Mouse (Mus musculus) C2C12 (cell line): ENCODE results near the gene Trp53i11. TPM values are rescaled to one million over a fixed set of nuclear protein-coding genes. Genes with fewer than 3 reads are reported as not detected.
A peak's percentile ranks its signal among the peaks of the same experiment; 100 is the strongest.

Experiments used
- H3K27me3 ChIP-seq: one replicate; pipeline ENCODE4 v1.6.1; 2011; ENCODE audit not compliant: control insufficient read depth, insufficient read depth, insufficient read length
- H3K36me3 ChIP-seq: one replicate; pipeline ENCODE4 v1.6.1; 2011; ENCODE audit not compliant: control insufficient read depth, insufficient read depth
- H3K4me3 ChIP-seq: one replicate; pipeline ENCODE4 v1.5.1; 2011; ENCODE audit warnings: mild to moderate bottlenecking, control low read depth; ENCODE audit not compliant: poor library complexity, insufficient read depth, severe bottlenecking
- H3K79me2 ChIP-seq: one replicate; pipeline ENCODE4 v1.6.1; 2011; ENCODE audit not compliant: control insufficient read depth, insufficient read depth
- H3K79me3 ChIP-seq: one replicate; pipeline ENCODE4 v1.6.1; 2011; ENCODE audit warnings: low read depth, control low read depth
- H3ac ChIP-seq: one replicate; pipeline ENCODE3; 2011; ENCODE audit warnings: low read depth; ENCODE audit not compliant: control insufficient read depth, insufficient read length
- CEBPB ChIP-seq: IDR thresholded peaks from one replicate; pipeline ENCODE4 v1.6.1; 2011; ENCODE audit warnings: low read depth, mild to moderate bottlenecking, control low read depth, moderate library complexity
- CTCF ChIP-seq: IDR thresholded peaks from one replicate; pipeline ENCODE4 v1.5.1; 2011; ENCODE audit not compliant: control insufficient read depth, insufficient read depth, insufficient read length
- FOSL1 ChIP-seq: IDR thresholded peaks from one replicate; pipeline ENCODE4 v1.8.0; 2011; ENCODE audit warnings: mild to moderate bottlenecking, low read length; ENCODE audit not compliant: poor library complexity, insufficient read depth, severe bottlenecking
- MAX ChIP-seq: IDR thresholded peaks from one replicate; pipeline ENCODE4 v1.6.1; 2011; ENCODE audit warnings: mild to moderate bottlenecking, control low read depth
- MYOD1 ChIP-seq: IDR thresholded peaks from one replicate; pipeline ENCODE4 v1.6.1; 2011; ENCODE audit warnings: low read depth; ENCODE audit not compliant: control insufficient read depth, insufficient read length
- MYOG ChIP-seq: IDR thresholded peaks from one replicate; pipeline ENCODE4 v1.6.1; 2011; ENCODE audit not compliant: control insufficient read depth, insufficient read length; ENCODE audit errors: extremely low read depth
- USF1 ChIP-seq: IDR thresholded peaks from one replicate; pipeline ENCODE4 v1.6.1; 2011; ENCODE audit warnings: low read depth, mild to moderate bottlenecking, control low read depth, moderate library complexity
- polyA plus RNA-seq: library from polyadenylated mRNA; unstranded; fragments of >200 nt; fragmentation: generic; extraction: Trizol; gene quantifications from one replicate; pipeline ENCODE4 v1.2.1, GENCODE M21; 2012; ENCODE audit warnings: missing spikeins

Gene Trp53i11
- polyA plus RNA-seq, 1 experiment: 3.3 TPM

GRCm38 (mm10) chr2:93226606-93227595, 39.6 kb downstream of the Trp53i11 start:
- H3ac ChIP-seq: no peak overlapping the region
- no peak overlapping the region for H3K4me3 ChIP-seq
- H3K27me3 ChIP-seq: peaks cover 62% of the 10 kb centered on the region
- H3K36me3 ChIP-seq: no peaks in the 10 kb centered on the region
- H3K79me2 ChIP-seq: no peaks in the 10 kb centered on the region
- H3K79me3 ChIP-seq: no peaks in the 10 kb centered on the region
- no peak for TF ChIP-seq MYOG
- TF ChIP-seq CTCF: peak; percentile 93
- TF ChIP-seq FOSL1: no peak

- Histone ChIP-seq H3K79me2 (no peaks in the 10 kb centered on the region), H3K4me3 (no peak overlapping the region), H3K79me3 (no peaks in the 10 kb centered on the region), H3K27me3 (peaks cover 59% of the 10 kb centered on the region), H3K36me3 (no peaks in the 10 kb centered on the region), H3ac (no peak overlapping the region)
- TF ChIP-seq CEBPB: no peak
Observed at GRCm38 (mm10) chr2:93227713-93228479, 40.5 kb downstream of the Trp53i11 start.

- TF ChIP-seq MAX: no peak
- no peak for TF ChIP-seq MYOD1
- TF ChIP-seq MYOG: no peak
- Histone ChIP-seq H3K79me3 (no peaks in the 10 kb centered on the region), H3K36me3 (no peaks in the 10 kb centered on the region), H3K79me2 (no peaks in the 10 kb centered on the region), H3K4me3 (no peak overlapping the region), H3ac (no peak overlapping the region), H3K27me3 (peaks cover 57% of the 10 kb centered on the region)
Observed at GRCm38 (mm10) chr2:93228480-93228824, 41.1 kb downstream of the Trp53i11 start.

- Histone ChIP-seq H3K27me3 (peaks cover 45% of the 10 kb centered on the region), H3K79me2 (no peaks in the 10 kb centered on the region), H3K79me3 (no peaks in the 10 kb centered on the region), H3ac (no peak overlapping the region), H3K36me3 (no peaks in the 10 kb centered on the region), H3K4me3 (no peak overlapping the region)
- TF ChIP-seq CTCF (no peak), MYOD1 (no peak), USF1 (no peak), MYOG (no peak), FOSL1 (no peak), CEBPB (no peak), MAX (no peak)
Observed at GRCm38 (mm10) chr2:93232141-93232540, 44.8 kb downstream of the Trp53i11 start.

GRCm38 (mm10) chr2:93237055-93237454, 49.7 kb downstream of the Trp53i11 start:
- H3K4me3 ChIP-seq: no peak overlapping the region
- peaks cover 54% of the 10 kb centered on the region for H3K27me3 ChIP-seq
- no peaks in the 10 kb centered on the region for H3K79me3 ChIP-seq
- H3K79me2 ChIP-seq: no peaks in the 10 kb centered on the region
- no peaks in the 10 kb centered on the region for H3K36me3 ChIP-seq
- TF ChIP-seq MAX: no peak
- no peak for TF ChIP-seq MYOD1
- TF ChIP-seq CEBPB: no peak
- TF ChIP-seq CTCF: no peak
- no peak for TF ChIP-seq MYOG
- TF ChIP-seq USF1: no peak
- no peak for TF ChIP-seq FOSL1
- H3ac ChIP-seq: no peak overlapping the region

- no peak overlapping the region for H3ac ChIP-seq
- no peak for TF ChIP-seq MYOD1
- TF ChIP-seq CTCF: no peak
- TF ChIP-seq CEBPB: no peak
- no peak for TF ChIP-seq MAX
- TF ChIP-seq FOSL1: no peak
- no peak for TF ChIP-seq USF1
- no peak for TF ChIP-seq MYOG
- H3K79me3 ChIP-seq: no peaks in the 10 kb centered on the region
- H3K27me3 ChIP-seq: peaks cover 55% of the 10 kb centered on the region
- H3K79me2 ChIP-seq: no peaks in the 10 kb centered on the region
- H3K36me3 ChIP-seq: no peaks in the 10 kb centered on the region
- no peak overlapping the region for H3K4me3 ChIP-seq
Observed at GRCm38 (mm10) chr2:93238864-93239263, 51.5 kb downstream of the Trp53i11 start.
